Mouse (Mus musculus): ENCODE results near the gene Gigyf1.

GRCm38 (mm10) chr5:137521861-137522260 is 3.5 kb downstream of the Gigyf1 start:
- TF ChIP-seq TAL1 (IDR thresholded peaks at IDR 0.05; ENCODE audit: low read length) (no peak), GATA1 (IDR thresholded peaks at IDR 0.05; ENCODE audit: low read length) (no peak)
